Mouse (Mus musculus) yolk sac, embryonic 10.5 days (tissue): ENCODE results near the gene Nanp.

ENCODE experiments used
- DNase-seq: peaks from one replicate; pipeline ENCODE4 v3.0.0-alpha.2; 2017; ENCODE audit warnings: low spot score

Gene Nanp

GRCm38 (mm10) chr2:150997618-150998017 lies 41.6 kb downstream of the Nanp start:
- no peak for DNase-seq

GRCm38 (mm10) chr2:150995324-150995723 lies 43.9 kb downstream of the Nanp start:
- DNase-seq: no peak

- no peak for DNase-seq
Observed at GRCm38 (mm10) chr2:150991050-150991449, 48.1 kb downstream of the Nanp start.

GRCm38 (mm10) chr2:150990506-150990905 lies 48.7 kb downstream of the Nanp start:
- no peak for DNase-seq

GRCm38 (mm10) chr2:150985359-150985758 lies 53.8 kb downstream of the Nanp start:
- no peak for DNase-seq

GRCm38 (mm10) chr2:150982051-150982450 lies 57.1 kb downstream of the Nanp start:
- no peak for DNase-seq

GRCm38 (mm10) chr2:150981524-150981923 lies 57.7 kb downstream of the Nanp start:
- DNase-seq: no peak

- no peak for DNase-seq
Observed at GRCm38 (mm10) chr2:150979861-150980620, 59.2 kb downstream of the Nanp start.
